Mouse (Mus musculus) MN1 (cell line): ENCODE data around the gene Btd.

Experiments used
- DNase-seq: peaks from one replicate; pipeline ENCODE4 v3.0.0-alpha.2; 2016; ENCODE audit warnings: low spot score

Btd gene

DNA sequence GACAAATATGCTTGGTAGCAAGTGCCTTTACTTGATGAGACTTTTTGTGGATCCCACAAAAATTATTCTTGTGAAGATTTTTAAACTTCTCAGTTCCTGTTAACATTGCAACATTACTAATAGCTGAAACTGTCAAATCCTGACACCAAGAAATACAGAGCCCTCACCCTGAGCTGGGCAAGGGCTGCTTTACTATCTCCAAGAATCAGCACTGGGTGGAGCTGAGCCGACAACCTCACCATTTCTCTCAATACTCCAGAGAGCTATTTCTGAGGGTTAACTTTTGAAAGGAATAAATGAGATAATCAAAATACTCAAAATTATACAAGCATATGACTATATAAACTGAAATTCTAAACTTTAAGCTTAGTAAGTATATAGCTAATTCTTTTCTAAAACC is 68.5 kb downstream of the Btd start:
- no peak for DNase-seq

DNA sequence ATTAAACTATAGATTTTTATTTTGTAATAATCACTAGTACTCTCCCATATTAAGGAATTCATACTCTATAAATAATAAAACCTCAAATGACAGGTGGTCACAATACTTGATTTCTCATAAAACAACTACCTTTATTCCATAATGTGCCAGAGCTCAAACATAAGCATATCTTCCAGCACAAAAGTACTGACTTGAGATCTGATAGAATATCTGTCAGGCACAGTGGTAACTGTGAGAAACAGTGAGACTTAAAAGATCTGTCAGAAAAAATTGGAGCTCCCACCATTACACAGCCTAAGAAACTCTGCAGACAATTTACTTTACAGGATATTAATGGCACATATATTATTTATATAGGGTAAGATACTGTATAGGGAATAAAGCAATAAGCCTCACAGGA is 74.8 kb downstream of the Btd start:
- DNase-seq: no peak

DNA sequence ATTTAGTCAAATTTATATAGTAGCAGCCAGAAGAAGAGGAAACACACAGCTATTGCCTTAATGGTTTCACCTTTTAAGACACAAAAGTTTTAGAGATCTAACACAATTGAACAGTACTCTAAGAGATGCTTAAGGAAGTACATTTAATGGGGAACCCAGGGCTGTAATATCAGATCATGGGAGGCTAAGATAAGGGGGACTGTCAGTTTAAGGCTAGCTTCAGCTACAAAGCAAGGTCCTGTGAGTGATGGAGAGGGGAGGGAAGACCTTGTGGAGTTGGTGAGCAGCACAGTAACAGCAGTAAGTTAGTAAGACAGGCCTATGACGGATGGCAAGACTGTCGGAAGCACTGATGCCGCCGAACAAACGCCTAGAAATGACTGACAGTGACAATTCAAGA is 76.5 kb downstream of the Btd start:
- DNase-seq: no peak
